Mouse (Mus musculus) layer of hippocampus, adult 9-10 months (tissue): ENCODE results near the gene Utp20.
"Not testable (repeated sequence)": the region's sequence is repeated elsewhere in the genome, so short reads cannot be mapped to it uniquely, and the experiment has no call there.

Experiments
- DNase-seq: peaks from one replicate; pipeline ENCODE4 v3.0.0; 2022; ENCODE audit warnings: low spot score

Gene Utp20

DNA sequence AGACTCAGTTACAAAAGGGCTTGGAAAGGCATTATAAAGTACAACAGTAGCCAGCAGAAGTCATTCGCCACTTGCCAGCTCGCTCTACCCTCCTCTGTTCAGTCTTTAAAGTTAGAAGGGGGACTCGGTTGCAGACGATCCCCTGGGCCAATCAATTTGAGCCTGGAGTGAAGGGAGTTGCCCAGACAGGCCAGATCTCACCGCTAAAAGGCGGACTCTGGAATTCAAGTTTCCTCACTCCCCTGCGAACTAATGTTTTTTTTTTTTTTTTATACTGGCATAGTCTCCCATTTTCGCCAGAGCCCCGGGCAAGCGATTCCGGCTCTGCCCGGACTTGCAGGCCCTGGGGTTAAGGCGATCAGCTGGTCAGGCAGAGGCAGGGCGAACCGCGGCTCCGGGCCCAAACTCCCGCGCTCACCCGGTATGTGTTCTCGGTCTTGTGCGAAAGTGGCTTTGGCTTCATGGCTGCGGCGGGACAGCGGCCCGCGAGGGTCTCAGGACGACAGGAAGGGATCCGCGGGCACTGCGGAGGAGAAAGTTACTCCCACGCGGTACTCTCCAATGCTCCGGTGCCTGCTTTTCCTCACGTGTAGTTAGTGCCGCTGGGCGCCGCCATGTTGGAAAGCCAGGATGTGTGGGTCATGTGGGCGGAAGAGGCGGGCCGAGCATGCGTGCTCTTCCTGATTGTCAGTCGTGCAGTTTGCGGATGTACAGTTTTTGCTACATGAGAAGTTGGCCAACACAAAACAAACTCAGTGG lies at the start of gene Utp20:
Gene Utp20, minus strand, starts transcription at position 617 of the 759 bp plus-strand sequence.
- DNase-seq = peak; percentile 63

DNA sequence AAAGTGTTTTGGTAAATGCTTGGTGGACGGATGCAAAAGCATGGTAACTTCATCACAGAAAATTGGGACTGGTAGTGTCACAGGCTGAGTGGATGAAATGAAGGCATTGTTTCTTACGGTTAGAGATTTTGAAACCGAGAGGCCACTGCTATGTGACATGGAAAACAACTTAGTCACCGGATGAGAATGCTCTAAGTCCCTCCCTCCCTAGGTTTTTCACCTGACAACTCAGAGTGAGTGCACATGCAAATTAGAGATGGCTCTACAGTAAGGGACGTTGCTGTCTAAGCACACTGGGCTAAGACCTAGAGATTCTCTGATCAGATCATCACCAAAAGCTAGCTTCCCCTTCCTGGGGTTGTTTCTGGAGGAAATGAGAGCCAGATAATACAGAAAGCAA lies 48.3 kb upstream of the Utp20 start:
- DNase-seq = no peak

DNA sequence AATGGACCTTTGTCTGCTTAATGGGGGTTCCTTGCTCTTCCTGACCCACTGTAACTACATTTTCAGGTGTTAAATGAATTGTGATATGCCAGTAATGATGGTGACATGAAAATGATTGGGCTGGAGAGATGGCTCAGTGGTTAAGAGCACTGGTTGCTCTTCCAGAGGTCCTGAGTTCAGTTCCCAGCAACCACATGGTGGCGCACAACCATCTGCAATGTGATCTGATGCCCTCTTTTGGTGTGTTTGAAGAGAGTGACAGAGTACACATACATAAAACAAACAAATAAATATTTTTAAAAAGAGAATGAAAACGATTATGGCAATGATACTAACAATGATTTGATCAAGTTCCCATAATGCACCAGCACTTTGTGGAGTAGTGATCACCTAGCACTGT lies 39.4 kb upstream of the Utp20 start:
- no peak for DNase-seq

DNA sequence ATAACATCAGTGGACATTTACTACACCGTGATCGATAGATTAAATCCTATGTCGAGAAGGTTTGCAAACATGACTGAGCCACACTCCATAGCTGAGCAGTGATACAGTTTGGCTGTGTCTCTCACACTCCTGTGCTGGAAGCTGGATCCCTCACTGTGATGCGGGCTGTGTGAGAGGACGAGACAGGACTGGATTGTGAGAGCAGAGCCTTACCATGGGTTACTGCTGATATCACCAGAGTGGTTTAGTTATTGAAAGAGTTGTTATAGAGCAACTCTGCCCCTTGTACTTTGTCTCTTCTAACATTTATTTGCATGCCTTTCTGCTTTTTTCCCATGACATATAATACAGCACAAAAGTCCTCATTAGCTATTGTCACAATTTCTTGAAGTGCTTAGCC lies 35.7 kb upstream of the Utp20 start:
- no peak for DNase-seq

DNA sequence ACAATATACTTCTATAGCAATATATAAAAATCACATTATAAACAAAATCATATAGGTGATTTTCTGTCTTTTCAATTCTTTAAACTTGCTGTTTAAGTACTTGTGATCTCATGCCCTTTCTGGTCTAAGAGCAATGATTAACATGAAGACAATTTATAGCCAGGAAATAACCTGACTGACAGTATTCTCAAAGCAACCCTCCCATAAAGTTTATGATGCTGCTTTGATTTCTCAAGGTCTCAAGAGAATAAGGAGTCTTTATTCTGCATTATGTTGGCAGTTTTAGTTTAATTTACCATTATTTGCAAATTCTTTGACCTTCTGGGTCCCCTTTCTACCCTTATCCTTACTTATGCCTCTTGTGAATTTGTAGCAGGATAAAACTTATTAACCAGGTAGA lies 34.8 kb upstream of the Utp20 start:
- DNase-seq = no peak

DNA sequence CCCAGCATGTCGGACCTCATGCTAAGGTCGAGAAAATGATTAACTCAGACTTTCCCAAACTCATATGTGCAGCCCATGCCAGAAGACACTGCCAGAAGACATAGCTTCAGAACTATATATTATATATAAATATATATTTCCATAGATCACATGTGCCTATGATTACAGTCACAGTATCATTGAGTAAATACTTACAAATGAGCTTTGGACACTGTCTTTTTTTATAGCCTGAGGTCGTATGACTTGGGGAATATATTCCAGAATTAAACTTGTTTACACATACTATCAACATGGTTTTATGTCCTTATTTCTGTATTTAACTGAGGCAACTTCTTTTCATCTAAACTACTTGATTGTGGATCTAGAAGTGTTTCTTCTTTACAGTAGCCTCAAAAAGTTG lies 34.3 kb upstream of the Utp20 start:
- no peak for DNase-seq

DNA sequence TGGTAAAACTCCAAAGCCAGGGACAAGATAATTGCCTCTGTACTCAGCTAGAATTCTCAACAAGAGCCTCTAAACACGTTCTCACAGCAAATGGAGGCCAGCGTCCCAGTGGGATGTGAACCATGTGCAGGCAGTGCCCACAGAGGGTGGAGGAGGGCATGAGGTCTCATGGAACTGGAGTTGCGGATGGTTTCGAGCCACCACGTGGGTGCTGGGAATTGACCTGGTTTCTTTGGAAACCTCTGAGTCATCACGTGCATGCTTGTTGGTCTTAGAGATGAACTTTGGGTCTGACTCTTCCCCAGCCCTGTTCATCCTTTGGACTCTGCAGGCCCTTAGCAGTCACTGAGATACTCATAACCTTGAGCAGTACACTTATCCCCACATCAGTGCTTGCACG lies 26.7 kb upstream of the Utp20 start:
- DNase-seq = no peak

DNA sequence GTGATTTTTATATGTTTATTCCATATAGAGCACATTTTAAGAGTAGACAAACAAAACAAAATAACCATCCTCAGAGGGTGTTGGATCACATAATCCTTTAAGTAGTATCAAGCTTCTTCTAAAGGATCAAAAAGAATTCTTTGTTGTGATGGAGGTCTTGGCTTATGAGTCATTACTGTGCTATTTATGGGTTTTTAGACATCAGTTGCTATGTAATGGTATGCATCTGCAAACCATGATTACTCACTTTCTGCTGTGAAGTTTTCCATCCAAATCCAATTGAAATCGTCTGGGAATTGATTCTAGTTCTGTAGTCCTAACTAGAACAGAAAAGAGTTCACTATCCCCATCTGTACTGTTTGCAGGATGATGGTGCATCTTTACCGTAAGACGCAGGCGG lies 23.4 kb upstream of the Utp20 start:
- DNase-seq = no peak

DNA sequence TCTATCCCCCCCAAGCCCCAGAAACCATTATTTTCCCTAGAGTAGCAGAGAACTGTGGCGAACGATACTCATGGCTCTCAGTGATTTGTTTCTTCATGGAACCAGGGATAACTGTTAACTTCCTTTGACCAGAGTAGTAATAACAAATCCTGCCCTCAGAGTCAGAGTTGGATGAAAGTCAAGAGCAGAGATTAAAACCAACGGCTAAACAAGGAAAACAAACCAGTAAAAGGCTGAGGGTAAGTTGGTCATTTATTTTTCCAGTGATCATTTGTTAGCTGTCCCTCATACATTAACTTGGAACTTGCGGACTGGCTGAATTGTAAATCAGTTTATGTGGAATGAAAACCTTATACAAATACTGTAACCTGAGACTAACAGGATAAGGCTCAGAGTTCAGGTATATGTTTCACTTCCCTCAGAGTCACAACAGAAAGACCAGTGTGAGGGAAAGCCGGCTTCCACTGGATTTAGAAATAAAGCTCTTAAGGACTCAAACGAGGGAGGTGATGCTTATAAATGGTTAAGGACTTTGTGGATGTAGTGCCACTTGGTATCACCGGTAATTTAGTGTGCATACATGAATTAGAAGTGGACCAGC lies 22.4 kb upstream of the Utp20 start:
- DNase-seq = no peak

DNA sequence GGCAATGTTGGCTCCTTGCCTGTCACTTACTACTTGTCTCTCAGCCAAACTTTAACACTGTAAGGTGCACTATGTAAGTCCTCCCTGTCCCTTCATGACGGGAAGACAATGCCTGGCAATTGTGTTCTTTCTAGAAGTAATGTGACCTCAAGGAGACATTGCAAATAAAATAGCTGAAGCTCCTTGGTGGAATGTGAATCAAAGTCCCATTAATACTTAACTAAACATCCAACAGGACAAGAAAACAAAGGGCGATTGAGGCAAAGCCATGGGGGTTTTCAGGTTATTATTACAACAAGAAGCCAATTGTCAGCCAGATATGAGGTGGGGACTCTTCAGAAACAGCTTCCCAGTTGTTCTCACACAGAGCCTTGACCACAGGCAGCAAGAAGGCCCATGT lies 7.6 kb upstream of the Utp20 start:
- DNase-seq = no peak

DNA sequence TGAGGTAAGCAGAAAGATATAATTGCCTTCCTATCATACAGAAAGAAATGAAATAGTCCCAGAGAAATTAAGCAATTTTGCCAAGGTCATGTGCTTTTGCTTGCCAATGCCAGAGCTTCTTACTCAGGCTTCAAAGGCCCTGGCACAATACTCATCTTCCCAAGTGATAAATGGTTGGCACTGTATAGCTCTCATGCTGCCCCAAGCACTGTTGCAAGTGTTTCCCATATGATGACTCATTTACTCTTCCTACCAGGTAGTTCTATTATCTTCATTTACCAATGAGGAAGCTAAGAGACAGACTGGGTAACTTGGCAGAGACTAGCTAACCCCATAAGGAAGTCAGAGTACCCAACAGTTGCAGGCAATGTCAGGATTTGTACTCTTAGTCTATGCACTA lies 1.8 kb upstream of the Utp20 start:
- no peak for DNase-seq

DNA sequence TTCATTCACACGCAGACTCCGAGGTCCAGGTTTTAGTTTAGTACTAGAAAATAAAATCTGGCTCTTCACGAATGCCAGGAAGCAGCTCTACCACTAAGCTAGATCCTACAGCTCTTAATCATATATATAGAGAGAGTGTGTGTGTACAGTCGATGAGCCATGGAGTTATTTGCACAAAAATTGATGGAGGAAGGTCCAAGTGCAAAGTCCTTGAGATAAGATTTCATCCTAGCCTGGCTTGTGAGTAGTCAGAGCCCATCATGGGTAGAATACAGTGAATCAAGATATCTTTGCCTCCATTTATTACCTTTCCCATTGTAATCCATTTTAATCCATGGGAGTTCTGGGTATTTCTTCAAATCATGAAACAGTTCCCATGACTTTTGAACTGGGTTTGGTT lies 992 bp upstream of the Utp20 start:
- no peak for DNase-seq

DNA sequence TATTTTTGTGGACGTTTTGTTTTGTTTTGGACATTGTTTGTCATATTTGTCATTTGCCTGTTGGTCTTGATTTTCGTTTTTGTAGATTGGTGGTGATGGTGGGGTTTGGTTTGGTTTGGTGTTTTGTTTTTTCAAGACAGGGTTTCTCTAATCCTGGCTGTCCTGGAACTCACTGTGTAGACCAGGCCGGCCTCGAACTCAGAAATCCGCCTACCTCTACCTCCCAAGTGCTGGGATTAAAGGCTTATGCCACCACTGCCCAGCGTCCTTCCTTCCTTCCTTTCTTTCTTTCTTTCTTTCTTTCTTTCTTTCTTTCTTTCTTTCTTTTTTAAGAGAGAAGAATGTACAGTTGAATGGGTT lies 323 bp upstream of the Utp20 start:
- DNase-seq = not testable (repeated sequence)

DNA sequence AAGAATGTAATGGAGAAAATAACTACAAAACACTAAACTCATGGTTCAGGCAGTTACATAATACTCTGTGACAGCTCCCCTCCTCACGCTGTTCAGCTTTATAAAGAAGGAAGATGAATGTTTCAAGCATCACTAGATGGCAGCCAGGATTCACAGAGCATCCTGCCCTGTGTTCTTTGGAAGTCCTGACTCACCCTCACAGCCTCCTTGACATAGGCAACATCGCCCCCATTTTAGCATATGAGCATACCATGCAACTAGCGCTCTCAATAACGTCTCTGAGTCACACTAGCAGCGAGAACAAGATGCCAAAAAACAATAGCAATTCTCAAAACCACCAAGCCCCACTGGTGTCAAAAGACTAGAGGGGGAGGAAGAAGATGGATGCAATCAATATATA lies 9.3 kb downstream of the Utp20 start:
- DNase-seq = no peak

DNA sequence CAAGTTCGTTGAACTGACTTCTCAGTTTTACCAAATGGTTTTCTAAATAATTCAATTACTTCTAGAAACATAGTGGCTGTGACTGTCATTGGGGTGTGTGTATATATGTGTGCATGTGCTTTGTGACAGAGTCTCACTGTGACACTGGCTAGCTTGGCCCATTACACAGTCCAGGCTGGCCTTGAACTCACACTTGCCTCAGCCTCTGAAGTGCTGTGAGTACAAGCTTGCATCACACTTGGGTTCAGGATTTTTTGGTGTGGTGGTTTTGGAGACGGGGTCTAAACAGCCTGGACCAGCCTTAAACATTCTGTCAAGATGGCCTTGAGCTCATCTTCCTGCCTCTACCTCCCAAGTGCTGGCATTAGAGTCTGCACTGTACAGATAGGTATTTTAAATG lies 11.3 kb downstream of the Utp20 start:
- no peak for DNase-seq

DNA sequence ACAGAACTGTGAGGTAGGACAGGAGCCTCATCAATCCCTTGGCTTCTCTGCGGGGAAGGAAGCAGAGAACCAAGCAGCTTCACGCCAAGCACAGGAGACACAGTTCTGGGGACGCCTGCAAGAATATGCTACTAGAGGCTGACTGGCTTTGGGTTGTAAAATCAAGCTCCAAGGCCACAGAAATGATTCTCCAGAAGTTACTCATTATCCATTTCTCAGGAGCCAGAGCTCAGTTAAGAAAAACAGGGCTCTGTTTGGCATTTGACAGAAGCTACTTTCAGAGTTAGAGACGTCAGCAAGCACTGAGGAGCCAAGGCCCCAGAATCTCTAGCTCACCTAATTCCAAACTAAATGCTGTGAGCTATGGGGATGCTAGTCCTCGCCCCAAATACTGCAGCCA lies 14.9 kb downstream of the Utp20 start:
- no peak for DNase-seq

DNA sequence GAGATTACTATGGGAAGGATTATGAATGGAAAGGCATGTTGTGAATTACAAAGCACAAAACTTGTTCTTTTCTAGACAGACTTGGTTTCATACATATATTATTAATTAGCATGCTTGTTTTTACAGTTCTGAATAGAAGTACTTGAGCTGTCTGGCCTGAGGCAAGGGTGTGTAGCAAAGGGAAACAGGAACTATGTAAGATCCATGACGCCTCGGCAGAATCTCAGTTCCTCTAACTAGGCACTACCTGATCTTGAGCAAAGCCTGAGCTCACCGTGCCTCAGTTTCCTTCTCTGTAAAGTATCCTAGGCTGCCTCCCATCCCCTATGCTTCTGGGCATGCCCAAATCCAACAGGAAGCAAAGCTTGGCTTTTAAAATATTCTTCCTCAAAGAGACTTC lies 24.4 kb downstream of the Utp20 start:
- DNase-seq = no peak

DNA sequence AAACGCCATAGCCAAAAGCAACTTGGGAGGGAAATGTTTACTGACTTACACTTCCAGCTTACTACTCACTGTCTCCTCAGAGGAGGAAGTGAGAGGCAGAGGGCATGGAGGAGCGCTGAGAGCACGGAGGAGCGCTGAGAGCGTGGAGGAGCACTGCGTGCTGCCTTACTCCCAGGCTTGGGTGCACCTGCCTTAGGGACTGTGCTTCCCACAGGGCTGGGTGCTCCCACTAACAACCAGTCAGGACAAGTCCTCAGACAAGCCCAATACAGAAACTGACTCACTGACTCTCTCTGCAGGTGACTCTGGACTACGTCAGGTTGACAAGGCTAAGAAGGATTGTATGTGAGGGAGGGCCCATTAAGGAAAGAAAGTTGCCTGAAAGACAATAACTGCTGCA lies 27.2 kb downstream of the Utp20 start:
- DNase-seq = no peak

DNA sequence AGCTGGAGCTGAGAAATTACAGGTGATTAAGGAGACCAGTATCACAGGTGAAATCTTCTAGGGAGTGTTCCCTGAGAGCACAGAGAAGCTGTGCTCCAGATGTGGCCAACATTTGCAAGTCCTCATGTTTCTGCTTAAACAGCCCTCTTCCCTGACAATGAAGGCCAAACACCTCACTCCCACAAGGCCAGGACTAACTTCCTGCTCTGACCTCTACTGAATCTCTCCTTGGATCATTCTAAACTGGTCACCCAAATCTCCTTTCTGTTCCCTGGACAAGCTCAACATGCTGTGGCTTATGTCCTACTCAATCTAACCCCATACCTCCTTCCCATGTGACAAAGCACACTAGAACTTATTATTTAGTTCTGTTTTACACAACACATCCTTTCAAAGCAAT lies 29.2 kb downstream of the Utp20 start:
- DNase-seq = no peak

DNA sequence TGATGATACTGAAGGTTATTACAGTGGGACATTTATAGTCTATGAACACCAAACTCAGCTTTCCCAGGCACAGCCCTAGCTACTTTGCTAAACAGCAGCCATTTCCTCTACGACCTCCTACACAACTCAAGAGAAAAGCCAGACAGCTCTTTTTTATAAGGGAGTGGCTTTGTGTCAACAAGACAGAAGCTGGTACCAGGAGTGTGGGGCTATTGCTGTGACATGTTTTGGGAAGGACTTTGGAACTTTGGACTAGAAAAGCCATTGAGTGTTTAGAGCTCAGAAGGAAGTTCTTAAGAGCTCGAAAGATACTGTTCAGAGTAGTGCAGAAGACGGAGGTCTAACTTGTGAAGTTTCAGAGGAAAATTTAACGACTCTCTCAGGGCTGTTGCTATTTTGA lies 29.7 kb downstream of the Utp20 start:
- no peak for DNase-seq

DNA sequence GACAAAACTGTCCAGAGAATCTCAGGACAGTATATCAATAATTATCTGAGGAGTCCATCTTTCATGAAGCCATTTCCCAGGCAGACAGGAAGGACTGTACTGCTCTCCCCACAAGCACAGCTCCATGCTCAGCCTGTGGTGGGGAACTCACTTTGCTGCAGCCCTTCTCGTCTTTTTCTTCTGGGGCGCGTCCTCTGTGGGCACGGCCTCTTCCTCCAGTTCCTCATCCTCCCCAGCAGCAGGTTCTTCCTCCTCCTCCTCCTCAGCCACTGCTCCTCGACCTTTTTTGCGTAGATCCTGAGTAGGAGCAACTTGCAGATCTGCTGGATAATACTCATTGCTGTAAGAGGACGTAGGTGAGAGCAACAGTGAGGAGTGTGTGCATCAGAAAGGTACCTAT lies 31.4 kb downstream of the Utp20 start:
- DNase-seq = no peak

DNA sequence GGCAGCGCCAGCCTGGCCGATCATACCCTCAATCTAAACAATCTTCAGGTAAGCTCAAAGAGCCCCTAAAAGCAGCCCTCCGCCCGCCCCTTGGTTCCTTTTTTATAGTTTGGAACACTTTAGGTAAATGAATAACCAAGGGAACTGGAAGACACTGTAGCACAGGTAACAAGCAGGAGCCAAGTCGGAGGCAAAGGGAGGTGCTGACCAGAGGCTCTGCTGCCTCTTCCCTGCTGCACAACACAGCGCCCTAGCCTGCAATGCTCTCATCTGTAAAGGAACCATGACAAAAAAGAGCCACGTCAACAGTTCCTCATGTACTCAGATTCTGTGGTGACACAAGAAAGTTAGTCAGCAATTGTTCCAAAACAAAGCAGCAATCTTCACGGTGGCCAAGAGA lies 32.0 kb downstream of the Utp20 start:
- DNase-seq = no peak

DNA sequence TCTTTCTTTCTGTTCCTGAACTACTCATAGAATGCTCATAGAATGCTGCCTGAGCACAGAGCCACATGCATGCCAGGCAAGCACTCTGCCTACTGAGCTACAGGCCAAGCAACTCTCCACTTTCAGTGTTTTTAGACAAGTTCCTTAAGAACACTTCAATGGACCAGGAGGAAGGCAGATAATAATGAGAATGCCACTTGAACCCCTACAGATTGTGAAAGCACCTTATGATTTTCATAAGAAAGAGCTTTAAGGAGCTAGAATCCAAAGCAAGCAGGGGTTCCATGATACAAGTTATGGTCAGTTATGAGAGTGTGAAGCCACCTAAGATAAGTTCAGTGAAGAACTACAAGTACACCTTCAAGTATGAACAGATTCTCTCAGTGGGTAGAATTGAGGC lies 32.9 kb downstream of the Utp20 start:
- no peak for DNase-seq

DNA sequence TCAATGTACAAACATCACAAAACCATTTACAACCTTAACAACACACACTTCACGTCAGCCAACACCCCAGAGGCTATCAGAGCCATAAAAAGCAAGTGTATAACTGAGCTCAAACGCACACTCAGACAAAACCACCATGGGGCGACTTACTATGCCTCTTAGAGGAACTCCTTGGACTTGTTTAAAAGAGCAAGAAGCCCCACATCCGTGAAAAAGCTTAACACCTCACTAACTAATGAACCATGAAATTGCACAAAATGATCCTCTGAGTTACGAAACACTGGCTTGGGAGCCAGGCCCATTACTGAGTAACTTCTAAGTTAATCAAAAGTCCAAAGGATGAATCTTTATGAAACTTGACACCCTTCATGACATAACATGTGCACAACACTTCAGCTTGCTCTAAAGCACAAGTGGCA lies 42.1 kb downstream of the Utp20 start:
- no peak for DNase-seq
